Mouse (Mus musculus): ENCODE measurements around the gene Fxyd4. TPM values are rescaled to one million over a fixed set of nuclear protein-coding genes. Genes with fewer than 3 reads are reported as not detected.

Gene Fxyd4
- polyA plus RNA-seq, 1 experiment from 2014 or later, result 1.7 TPM

DNA sequence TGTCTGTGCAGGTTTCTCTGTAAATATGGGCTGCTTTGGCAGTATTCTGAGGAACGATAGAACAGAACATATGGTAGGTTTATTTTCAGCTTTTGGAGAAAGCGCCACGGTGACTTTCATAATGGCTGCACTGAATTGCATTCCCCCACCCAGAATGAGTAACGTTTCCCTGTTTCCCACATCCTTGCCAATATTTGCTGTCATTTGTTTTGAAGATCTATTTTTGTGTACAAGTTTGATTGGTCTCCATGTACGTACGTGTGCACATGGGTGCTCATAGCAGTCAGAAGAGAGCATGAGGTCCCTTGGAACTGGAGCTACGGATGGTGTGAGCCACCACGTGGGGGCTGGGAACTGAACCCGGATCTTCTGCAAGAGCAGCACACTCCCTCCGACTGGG lies 1.5 kb upstream of the Fxyd4 start:
- Histone ChIP-seq H3K27ac (ENCODE audit: low read depth, low read length) (no peak overlapping the region), H3K4me1 (ENCODE audit: control insufficient read depth, insufficient read depth, low read depth, low read length) (no peaks in the 10 kb centered on the region), H3K9me3 (ENCODE audit: control insufficient read depth, low read length) (no peaks in the 10 kb centered on the region), H3K36me3 (ENCODE audit: control insufficient read depth, insufficient read depth, low read length) (no peaks in the 10 kb centered on the region), H3K4me2 (ENCODE audit: low read length) (no peak overlapping the region), H3K9ac (ENCODE audit: low read depth, low read length) (no peak overlapping the region), H3K27me3 (replicated peaks; ENCODE audit: control insufficient read depth, insufficient read depth, low read length) (no peaks in the 10 kb centered on the region), H3K4me3 (ENCODE audit: low read length) (no peak overlapping the region)
- WGBS, result 87% methylated on average over 10 of the region's 10 CpGs
- ATAC-seq, result no peak

DNA sequence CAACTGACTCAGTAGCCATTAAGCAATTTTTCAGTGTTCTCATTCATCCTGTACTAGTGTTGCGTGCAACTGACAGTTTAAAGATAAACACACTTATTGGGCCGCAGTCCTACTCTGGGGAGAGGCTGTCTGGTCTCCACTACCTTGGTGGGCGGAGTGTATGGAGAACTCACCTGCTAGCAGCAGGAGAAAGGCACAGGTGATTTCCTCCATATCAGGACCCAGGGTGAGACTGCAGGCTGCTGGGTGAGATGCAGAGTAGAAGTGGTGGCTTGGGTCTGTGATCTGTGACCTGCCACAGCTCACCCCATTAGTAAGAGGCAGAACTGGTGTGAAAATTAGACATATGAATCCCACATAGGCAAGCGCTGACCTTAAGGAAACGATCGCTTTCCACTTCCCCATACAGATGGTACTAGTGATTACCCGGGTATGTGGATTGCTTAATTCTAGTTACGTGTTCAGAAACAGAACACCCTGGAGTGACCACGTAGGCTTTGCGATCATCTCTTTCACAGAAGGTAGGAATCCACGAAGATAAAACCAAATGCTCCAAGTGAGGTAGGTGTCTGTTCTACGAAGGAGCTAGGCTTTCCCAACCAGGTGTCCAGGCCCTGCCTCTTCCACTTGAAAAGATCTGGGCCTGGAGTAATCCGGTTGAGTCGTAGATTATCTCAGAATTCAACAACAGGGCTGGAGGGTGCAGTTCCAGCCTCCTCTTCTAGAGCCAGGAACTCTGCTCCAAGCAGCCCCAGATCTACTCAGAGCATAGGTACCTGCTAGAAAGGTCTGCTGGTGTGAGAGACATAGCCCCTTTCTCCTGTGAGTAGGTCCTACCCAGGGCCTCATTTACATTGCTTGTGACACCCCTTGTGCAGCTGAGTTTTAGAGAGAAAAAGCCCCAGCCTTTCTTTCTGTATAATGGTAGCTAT lies 1.5 kb downstream of the Fxyd4 start:
- H3K36me3 ChIP-seq (ENCODE audit: control insufficient read depth, insufficient read depth, low read length), result no peaks in the 10 kb centered on the region
- H3K9ac ChIP-seq (ENCODE audit: low read depth, low read length), result no peak overlapping the region
- H3K4me2 ChIP-seq (ENCODE audit: low read length), result no peak overlapping the region
- H3K27me3 ChIP-seq (replicated peaks; ENCODE audit: control insufficient read depth, insufficient read depth, low read length), result no peaks in the 10 kb centered on the region
- WGBS, result 96% methylated on average over 14 of the region's 14 CpGs
- ATAC-seq, result no peak
- H3K4me3 ChIP-seq (ENCODE audit: low read length), result no peak overlapping the region
- H3K4me1 ChIP-seq (ENCODE audit: control insufficient read depth, insufficient read depth, low read depth, low read length), result no peaks in the 10 kb centered on the region
- H3K27ac ChIP-seq (ENCODE audit: low read depth, low read length), result no peak overlapping the region
- H3K9me3 ChIP-seq (ENCODE audit: control insufficient read depth, low read length), result no peaks in the 10 kb centered on the region

DNA sequence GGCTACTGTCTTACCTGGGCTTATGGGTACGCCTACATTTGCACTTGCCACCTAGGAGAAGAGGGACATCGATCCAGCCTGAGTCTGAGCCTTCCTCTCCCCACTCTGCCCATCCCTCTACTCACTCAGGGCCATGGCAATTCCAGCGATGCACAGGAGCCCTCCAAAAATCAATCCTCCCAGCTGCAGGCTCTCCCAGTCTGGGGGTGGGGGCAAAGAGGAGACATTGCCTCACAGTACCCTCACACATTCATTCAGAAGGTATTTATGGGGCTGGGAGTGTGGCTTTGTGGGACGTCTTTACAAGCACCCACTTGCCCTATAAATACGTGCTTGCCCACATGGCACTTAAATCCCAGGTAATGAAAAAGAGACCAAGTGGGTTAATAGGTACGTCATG lies 3.2 kb downstream of the Fxyd4 start:
- H3K36me3 ChIP-seq (ENCODE audit: control insufficient read depth, insufficient read depth, low read length), result no peaks in the 10 kb centered on the region
- no peak overlapping the region for H3K9ac ChIP-seq (ENCODE audit: low read depth, low read length)
- no peak overlapping the region for H3K27ac ChIP-seq (ENCODE audit: low read depth, low read length)
- WGBS, result 86% methylated on average over 6 of the region's 6 CpGs
- no peaks in the 10 kb centered on the region for H3K4me1 ChIP-seq (ENCODE audit: control insufficient read depth, insufficient read depth, low read depth, low read length)
- no peak for ATAC-seq
- no peaks in the 10 kb centered on the region for H3K27me3 ChIP-seq (replicated peaks; ENCODE audit: control insufficient read depth, insufficient read depth, low read length)
- no peaks in the 10 kb centered on the region for H3K9me3 ChIP-seq (ENCODE audit: control insufficient read depth, low read length)
- no peak overlapping the region for H3K4me3 ChIP-seq (ENCODE audit: low read length)
- no peak overlapping the region for H3K4me2 ChIP-seq (ENCODE audit: low read length)

DNA sequence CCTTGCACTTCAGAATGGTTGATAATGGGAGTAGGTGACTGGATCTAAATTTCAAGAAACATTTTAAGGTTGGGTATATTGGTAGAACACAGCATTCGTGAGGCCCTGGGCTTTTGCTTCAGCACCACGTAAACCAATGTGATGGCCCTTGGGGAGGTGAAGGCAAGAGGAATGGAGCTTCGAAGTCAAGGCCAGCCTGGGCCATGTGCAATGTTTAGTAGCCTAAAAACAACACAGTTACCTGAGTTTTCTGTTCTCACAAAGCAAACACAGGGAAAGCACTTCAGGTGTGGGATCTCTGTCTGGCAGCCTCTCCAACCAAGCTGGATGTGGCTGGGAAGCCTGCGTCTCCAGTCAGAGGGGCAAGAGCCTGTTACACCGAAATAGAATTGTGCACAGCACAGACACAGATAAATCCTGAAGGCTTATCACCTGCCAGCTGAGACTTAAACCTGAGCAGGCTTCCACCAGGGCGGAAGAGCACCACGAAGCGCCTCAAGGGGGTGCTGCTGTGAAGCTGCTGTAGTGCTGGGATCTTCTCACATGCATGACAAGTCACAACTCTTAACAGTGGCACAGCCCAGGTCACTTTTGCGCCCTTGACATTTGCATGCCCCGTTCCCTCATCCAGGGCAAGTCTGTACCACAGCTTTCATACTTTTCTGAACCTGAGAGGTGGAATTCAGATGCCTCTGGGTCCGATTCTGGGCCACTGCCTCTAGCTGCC lies 5.0 kb downstream of the Fxyd4 start:
- H3K27me3 ChIP-seq (replicated peaks; ENCODE audit: control insufficient read depth, insufficient read depth, low read length), result no peaks in the 10 kb centered on the region
- no peak overlapping the region for H3K9ac ChIP-seq (ENCODE audit: low read depth, low read length)
- no peaks in the 10 kb centered on the region for H3K9me3 ChIP-seq (ENCODE audit: control insufficient read depth, low read length)
- WGBS, result 64% methylated on average over 11 of the region's 11 CpGs
- no peak overlapping the region for H3K4me3 ChIP-seq (ENCODE audit: low read length)
- no peak overlapping the region for H3K27ac ChIP-seq (ENCODE audit: low read depth, low read length)
- H3K4me1 ChIP-seq (ENCODE audit: control insufficient read depth, insufficient read depth, low read depth, low read length), result no peaks in the 10 kb centered on the region
- H3K36me3 ChIP-seq (ENCODE audit: control insufficient read depth, insufficient read depth, low read length), result no peaks in the 10 kb centered on the region
- no peak for ATAC-seq
- H3K4me2 ChIP-seq (ENCODE audit: low read length), result no peak overlapping the region

DNA sequence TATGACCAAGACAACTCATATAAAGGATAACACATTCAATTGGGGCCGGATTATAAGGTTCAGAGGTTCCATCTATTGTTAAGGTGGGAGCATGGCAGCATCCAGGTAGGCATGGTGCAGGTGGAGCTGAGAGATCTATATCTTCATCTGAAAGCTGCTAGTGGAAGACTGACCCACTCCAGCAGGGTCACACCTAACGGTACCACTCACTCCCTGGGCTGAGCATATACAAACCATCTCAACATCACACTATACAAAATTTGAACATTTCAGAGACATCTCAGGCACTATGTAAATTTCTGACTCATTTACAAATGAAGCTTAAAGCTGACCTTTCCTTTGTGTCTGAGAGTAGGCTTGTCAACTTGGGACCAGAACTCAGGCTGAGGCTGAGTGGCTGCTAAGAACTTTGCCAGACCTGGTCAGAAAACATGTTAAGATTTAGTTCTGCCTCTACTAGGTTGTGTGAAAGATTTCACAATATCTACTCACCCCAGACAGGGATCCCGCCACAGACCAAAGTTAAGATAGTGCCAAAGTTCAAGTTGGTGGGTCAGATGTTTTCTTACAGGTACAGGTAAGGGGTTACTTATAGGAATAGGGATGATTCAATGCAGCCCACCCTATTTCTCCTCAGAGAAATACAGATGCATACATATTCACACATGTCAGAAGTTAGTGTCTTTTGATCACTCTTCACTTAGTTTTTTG lies 7.4 kb downstream of the Fxyd4 start:
- no peak overlapping the region for H3K4me2 ChIP-seq (ENCODE audit: low read length)
- H3K4me1 ChIP-seq (ENCODE audit: control insufficient read depth, insufficient read depth, low read depth, low read length), result no peaks in the 10 kb centered on the region
- no peak overlapping the region for H3K4me3 ChIP-seq (ENCODE audit: low read length)
- H3K36me3 ChIP-seq (ENCODE audit: control insufficient read depth, insufficient read depth, low read length), result 0 out of 2 replicates have a peak, but pooled peaks cover 7% of the 10 kb centered on the region
- WGBS, result 95% methylated on average over 3 of the region's 3 CpGs
- H3K27me3 ChIP-seq (replicated peaks; ENCODE audit: control insufficient read depth, insufficient read depth, low read length), result no peaks in the 10 kb centered on the region
- no peak overlapping the region for H3K9ac ChIP-seq (ENCODE audit: low read depth, low read length)
- no peak for ATAC-seq
- no peak overlapping the region for H3K27ac ChIP-seq (ENCODE audit: low read depth, low read length)
- H3K9me3 ChIP-seq (ENCODE audit: control insufficient read depth, low read length), result no peaks in the 10 kb centered on the region

DNA sequence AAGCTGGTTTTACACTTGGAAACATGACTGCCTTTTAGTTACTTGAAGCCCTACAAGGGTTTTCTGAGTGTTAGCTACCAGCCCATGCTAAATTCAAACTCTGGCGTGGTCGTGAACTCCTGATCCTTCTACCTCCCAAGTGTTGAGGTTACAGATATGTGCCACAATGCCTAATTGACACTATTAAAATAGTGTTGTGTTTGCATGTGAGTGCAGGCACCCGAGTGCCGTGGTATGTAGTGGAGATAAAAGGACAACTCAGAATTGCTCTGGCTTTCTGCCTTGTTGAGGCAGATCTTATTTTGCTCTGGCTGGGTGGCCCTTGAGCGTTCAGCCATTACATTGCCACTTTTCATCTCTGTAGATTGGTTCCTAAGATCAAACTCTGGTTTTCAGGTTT lies 8.7 kb downstream of the Fxyd4 start:
- H3K27ac ChIP-seq (ENCODE audit: low read depth, low read length), result no peak overlapping the region
- no peaks in the 10 kb centered on the region for H3K9me3 ChIP-seq (ENCODE audit: control insufficient read depth, low read length)
- H3K36me3 ChIP-seq (ENCODE audit: control insufficient read depth, insufficient read depth, low read length), result 0 out of 2 replicates have a peak, but pooled peaks cover 7% of the 10 kb centered on the region
- H3K9ac ChIP-seq (ENCODE audit: low read depth, low read length), result no peak overlapping the region
- no peaks in the 10 kb centered on the region for H3K27me3 ChIP-seq (replicated peaks; ENCODE audit: control insufficient read depth, insufficient read depth, low read length)
- no peak overlapping the region for H3K4me2 ChIP-seq (ENCODE audit: low read length)
- ATAC-seq, result no peak
- H3K4me3 ChIP-seq (ENCODE audit: low read length), result no peak overlapping the region
- 88% methylated on average over 5 of the region's 5 CpGs for WGBS
- H3K4me1 ChIP-seq (ENCODE audit: control insufficient read depth, insufficient read depth, low read depth, low read length), result no peaks in the 10 kb centered on the region

DNA sequence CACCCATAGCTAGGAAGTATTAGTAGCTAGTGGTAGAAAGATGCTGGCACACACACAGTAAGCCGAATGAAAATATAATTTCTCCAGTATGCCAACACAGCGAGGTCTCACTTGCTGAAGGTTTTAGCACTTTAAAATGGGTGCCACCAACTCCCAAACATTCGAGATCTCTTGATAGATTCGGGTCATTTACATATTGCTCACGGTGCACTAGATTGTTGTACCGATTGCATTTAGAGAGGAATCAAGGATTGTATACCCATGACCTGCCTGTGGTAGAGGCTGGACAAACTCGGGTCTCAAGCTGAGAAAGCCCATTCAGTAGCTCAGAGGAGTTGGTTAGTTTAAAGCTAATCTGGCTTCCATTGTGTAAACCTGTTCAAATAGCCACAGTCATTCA lies 9.5 kb downstream of the Fxyd4 start:
- Histone ChIP-seq H3K9ac (ENCODE audit: low read depth, low read length) (no peak overlapping the region), H3K4me2 (ENCODE audit: low read length) (no peak overlapping the region), H3K27me3 (replicated peaks; ENCODE audit: control insufficient read depth, insufficient read depth, low read length) (no peaks in the 10 kb centered on the region), H3K27ac (ENCODE audit: low read depth, low read length) (no peak overlapping the region), H3K4me1 (ENCODE audit: control insufficient read depth, insufficient read depth, low read depth, low read length) (no peaks in the 10 kb centered on the region), H3K4me3 (ENCODE audit: low read length) (no peak overlapping the region), H3K9me3 (ENCODE audit: control insufficient read depth, low read length) (no peaks in the 10 kb centered on the region), H3K36me3 (ENCODE audit: control insufficient read depth, insufficient read depth, low read length) (0 out of 2 replicates have a peak, but pooled peaks cover 7% of the 10 kb centered on the region)
- no peak for ATAC-seq
- 89% methylated on average over 7 of the region's 7 CpGs for WGBS

DNA sequence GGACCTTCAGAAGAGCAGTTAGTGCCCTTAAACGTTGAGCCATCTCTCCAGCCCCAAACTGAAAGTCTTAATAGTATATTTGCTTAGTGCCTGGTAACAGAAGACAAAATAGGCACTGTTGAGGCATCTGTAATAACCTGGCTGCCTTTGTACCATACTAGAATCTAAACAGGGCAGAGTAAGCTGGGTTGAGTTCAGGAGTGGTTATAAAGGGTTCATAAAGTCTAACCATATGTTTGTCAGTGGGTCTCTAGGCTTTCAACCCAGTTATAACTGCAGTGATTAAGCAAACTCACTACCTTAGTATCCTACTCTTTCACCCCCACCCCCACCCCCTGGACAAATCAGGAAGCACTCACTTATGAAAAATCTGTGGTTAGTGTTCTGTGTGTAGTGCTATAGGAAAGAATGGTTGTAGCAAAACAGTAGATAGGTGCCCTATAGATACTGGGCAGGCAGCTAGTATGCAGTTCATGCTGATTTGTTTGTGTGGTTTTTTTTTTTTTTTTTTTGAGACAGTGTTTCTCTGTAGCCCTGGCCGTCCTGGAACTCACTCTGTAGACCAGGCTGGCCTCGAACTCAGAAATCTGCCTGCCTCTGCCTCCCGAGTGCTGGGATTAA lies 10.5 kb downstream of the Fxyd4 start:
- Histone ChIP-seq H3K36me3 (ENCODE audit: control insufficient read depth, insufficient read depth, low read length) (0 out of 2 replicates have a peak, but pooled peaks cover 7% of the 10 kb centered on the region), H3K27me3 (replicated peaks; ENCODE audit: control insufficient read depth, insufficient read depth, low read length) (no peaks in the 10 kb centered on the region), H3K9me3 (ENCODE audit: control insufficient read depth, low read length) (no peaks in the 10 kb centered on the region), H3K27ac (ENCODE audit: low read depth, low read length) (no peak overlapping the region), H3K4me2 (ENCODE audit: low read length) (no peak overlapping the region), H3K4me1 (ENCODE audit: control insufficient read depth, insufficient read depth, low read depth, low read length) (no peaks in the 10 kb centered on the region), H3K4me3 (ENCODE audit: low read length) (no peak overlapping the region), H3K9ac (ENCODE audit: low read depth, low read length) (no peak overlapping the region)
- WGBS, result 75% methylated on average over 4 of the region's 4 CpGs
- no peak for ATAC-seq

Measured in hindbrain, embryonic 16.5 days (tissue).